Mouse (Mus musculus) hindbrain, embryonic 13.5 days (tissue): ENCODE data around the gene St7. TPM values are rescaled to one million over a fixed set of nuclear protein-coding genes. Genes with fewer than 3 reads are reported as not detected.

Experiments used
- ATAC-seq: fragments of 200-750 bp; cut with Nextera tagmentation; 2 replicates; pipeline ENCODE4 v1.8.0; 2017; ENCODE audit warnings: moderate TSS enrichment; ENCODE audit not compliant: low FRiP score
- H3K27ac ChIP-seq: fragments of 300-500 bp; sonication (generic); 2 replicates; pipeline ENCODE4 v1.5.1; 2015; ENCODE audit warnings: inconsistent platforms, mild to moderate bottlenecking, moderate library complexity
- H3K27me3 ChIP-seq: fragments of 300-500 bp; sonication (generic); 2 replicates; pipeline ENCODE4 v1.6.1; 2015; ENCODE audit warnings: mild to moderate bottlenecking, inconsistent platforms
- H3K36me3 ChIP-seq: fragments of 300-500 bp; sonication (generic); 2 replicates; pipeline ENCODE4 v1.6.1; 2015; ENCODE audit warnings: mild to moderate bottlenecking, inconsistent platforms
- H3K4me1 ChIP-seq: fragments of 300-500 bp; sonication (generic); replicated peaks from 2 replicates; pipeline ENCODE4 v1.6.1; 2015; ENCODE audit warnings: inconsistent platforms
- H3K4me2 ChIP-seq: fragments of 300-500 bp; sonication (generic); 2 replicates; pipeline ENCODE4 v1.6.1; 2015; ENCODE audit warnings: inconsistent platforms, mild to moderate bottlenecking, moderate library complexity
- H3K4me3 ChIP-seq: fragments of 300-500 bp; sonication (generic); 2 replicates; pipeline ENCODE4 v1.5.1; 2015; ENCODE audit warnings: mild to moderate bottlenecking, inconsistent platforms
- H3K9ac ChIP-seq: fragments of 300-500 bp; sonication (generic); 2 replicates; pipeline ENCODE4 v1.6.1; 2015; ENCODE audit warnings: mild to moderate bottlenecking, inconsistent platforms
- H3K9me3 ChIP-seq: fragments of 300-500 bp; sonication (generic); 2 replicates; pipeline ENCODE4 v1.6.1; 2016; ENCODE audit warnings: inconsistent platforms
- WGBS: fragments of 180-500 bp; shearing (Covaris S2); methylation state at CpG from one replicate; pipeline ENCODE4 v1.1.7; 2015; 5-methylcytosine and 5-hydroxymethylcytosine counted together
- polyA plus RNA-seq: library from polyadenylated mRNA; unstranded; fragments of >200 nt; fragmentation: Nextera tagmentation; extraction: Ambion mirVana; gene quantifications from 2 replicates; pipeline ENCODE4 v1.2.1, GENCODE M21; 2015

The St7 gene
- polyA plus RNA-seq, 1 experiment from 2014 or later, result 57.8 TPM

DNA sequence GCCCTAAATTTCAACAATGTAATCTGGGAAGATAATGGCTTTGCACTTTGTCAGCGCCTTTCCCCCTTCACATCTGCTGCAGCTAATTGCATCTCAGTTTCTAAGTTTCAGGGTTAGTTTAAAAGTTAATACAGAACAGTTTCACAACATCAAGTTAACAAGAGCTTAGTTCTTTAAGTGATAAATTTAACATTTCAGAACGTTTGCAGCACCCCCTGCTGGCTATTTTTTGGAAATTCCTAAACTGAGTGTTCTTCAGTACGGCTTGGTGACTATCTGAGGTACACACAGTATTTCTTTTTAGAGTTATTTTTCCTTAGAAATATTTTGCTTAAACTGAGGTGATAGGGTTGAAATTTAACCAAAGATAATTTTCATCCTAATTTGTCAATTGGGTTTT lies 150.0 kb downstream of the St7 start:
- whole genome bisulfite sequencing, result 40% methylated on average over 3 of the region's 3 CpGs
- Histone ChIP-seq H3K9me3 (no peaks in the 10 kb centered on the region), H3K4me3 (no peak overlapping the region), H3K36me3 (peaks cover 18% of the 10 kb centered on the region), H3K4me2 (no peak overlapping the region), H3K27ac (no peak overlapping the region), H3K4me1 (no peaks in the 10 kb centered on the region), H3K27me3 (no peaks in the 10 kb centered on the region), H3K9ac (no peak overlapping the region)
- no peak for ATAC-seq

DNA sequence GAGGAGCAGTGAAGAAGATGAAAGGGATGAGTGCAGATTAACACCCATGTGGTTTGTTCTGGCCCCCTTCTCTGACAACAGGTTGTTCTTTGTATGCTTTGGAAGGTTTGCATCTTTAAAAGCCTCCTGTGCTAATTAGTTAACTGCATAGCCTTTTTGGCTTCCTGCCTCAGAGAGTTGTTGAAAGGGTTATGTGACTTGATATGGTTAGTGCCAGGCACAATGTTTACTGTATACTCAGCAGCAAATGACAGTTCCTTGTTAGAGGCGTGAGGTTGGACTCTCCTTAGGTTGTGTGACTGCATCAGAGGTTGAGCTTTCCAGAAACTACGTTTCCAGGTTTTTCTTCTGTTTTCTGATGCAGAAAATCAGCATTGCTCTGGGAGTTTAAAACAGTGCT lies 158.6 kb downstream of the St7 start:
- H3K27me3 ChIP-seq, result no peaks in the 10 kb centered on the region
- no peak overlapping the region for H3K27ac ChIP-seq
- WGBS, result 77% methylated on average over 2 of the region's 2 CpGs
- no peak overlapping the region for H3K4me3 ChIP-seq
- peaks cover 38% of the 10 kb centered on the region for H3K36me3 ChIP-seq
- no peaks in the 10 kb centered on the region for H3K4me1 ChIP-seq
- H3K9ac ChIP-seq, result no peak overlapping the region
- no peak for ATAC-seq
- no peak overlapping the region for H3K4me2 ChIP-seq
- no peaks in the 10 kb centered on the region for H3K9me3 ChIP-seq

DNA sequence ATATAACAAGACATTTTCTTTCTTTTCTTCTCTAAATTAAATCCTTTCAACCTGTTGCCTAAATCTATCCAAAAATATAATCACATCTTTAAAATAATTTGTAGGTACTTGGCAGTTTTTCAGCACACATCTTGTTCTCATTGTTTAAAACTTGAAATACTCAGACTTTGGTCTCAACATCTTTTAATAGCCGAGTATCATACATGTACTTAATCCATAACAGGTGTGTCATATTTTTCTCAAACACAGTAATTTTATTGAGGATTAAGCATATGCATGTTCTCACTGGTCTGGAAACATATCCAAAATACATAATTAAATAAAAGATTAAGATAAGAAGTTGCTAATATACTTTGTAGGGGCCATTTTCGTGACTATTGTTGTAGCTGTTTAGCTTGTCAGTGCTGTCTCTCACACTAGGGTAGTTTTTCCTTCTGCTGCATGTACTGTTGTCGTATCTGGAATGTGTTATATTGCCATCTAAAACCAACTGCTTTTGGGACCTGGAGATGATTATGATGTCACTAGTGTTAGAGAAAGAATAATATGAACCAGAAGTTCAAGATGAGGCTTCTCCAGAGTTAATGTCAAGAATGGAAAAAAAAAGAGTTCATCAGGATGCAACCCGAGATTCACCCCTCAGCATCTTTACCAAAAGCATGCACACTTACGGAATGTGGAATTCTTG lies 161.0 kb downstream of the St7 start:
- WGBS, result 86% methylated on average over 5 of the region's 5 CpGs

DNA sequence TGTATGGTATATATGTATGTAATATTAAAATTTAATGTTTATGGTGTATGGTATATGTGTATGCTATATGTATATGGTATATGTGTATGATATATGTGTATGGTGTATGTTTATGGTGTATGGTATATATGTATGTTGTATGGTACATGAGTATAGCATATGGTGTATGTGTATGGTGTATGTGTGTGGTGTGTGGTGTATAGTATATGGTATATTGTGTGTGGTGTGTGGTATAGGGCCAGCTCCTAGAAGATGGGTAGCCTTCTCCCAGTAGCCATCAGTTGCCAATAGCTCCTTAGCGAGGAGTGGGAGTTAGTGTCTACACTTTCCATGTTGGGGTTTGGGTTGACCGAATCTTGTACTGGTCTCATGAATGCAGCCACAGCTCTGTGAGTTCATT lies 162.9 kb downstream of the St7 start:
- no peak overlapping the region for H3K9ac ChIP-seq
- H3K9me3 ChIP-seq, result no peaks in the 10 kb centered on the region
- ATAC-seq, result no peak
- no peak overlapping the region for H3K27ac ChIP-seq
- H3K27me3 ChIP-seq, result no peaks in the 10 kb centered on the region
- WGBS, result 85% methylated on average over 2 of the region's 2 CpGs
- no peak overlapping the region for H3K4me3 ChIP-seq
- H3K4me1 ChIP-seq, result no peaks in the 10 kb centered on the region
- no peak overlapping the region for H3K4me2 ChIP-seq
- peaks cover 39% of the 10 kb centered on the region for H3K36me3 ChIP-seq

More for the DNA sequence above, 161.0 kb downstream of the St7 start:
- no peak for ATAC-seq
- H3K4me3 ChIP-seq, result no peak overlapping the region
- H3K4me1 ChIP-seq, result no peaks in the 10 kb centered on the region
- H3K9ac ChIP-seq, result no peak overlapping the region
- H3K9me3 ChIP-seq, result no peaks in the 10 kb centered on the region
- no peak overlapping the region for H3K4me2 ChIP-seq
- peaks cover 38% of the 10 kb centered on the region for H3K36me3 ChIP-seq
- H3K27me3 ChIP-seq, result no peaks in the 10 kb centered on the region
- H3K27ac ChIP-seq, result no peak overlapping the region

DNA sequence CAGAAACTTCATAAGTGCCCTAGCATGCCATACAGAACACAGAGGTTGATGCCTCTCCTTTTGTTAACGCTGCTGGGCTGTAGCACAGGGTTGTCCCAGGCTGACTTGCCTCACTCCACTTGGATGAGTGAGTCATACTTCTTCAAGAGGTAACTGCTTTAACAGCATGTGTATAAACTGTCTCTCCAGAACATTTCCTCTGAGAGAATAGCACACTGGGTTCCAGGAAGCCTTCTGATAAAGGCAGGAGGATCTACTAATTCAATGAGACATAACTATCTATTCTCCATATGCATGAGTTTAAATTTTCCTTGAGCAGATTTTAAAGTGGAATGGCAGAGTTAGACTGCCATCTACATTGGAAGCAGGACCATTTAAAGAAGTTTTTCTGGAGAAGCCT lies 166.8 kb downstream of the St7 start:
- Histone ChIP-seq H3K4me2 (no peak overlapping the region), H3K4me3 (no peak overlapping the region), H3K4me1 (no peaks in the 10 kb centered on the region), H3K9ac (no peak overlapping the region), H3K27me3 (no peaks in the 10 kb centered on the region), H3K36me3 (peaks cover 49% of the 10 kb centered on the region), H3K27ac (no peak overlapping the region), H3K9me3 (no peaks in the 10 kb centered on the region)
- 91% methylated on average over 1 of the region's 1 CpGs for WGBS
- no peak for ATAC-seq

DNA sequence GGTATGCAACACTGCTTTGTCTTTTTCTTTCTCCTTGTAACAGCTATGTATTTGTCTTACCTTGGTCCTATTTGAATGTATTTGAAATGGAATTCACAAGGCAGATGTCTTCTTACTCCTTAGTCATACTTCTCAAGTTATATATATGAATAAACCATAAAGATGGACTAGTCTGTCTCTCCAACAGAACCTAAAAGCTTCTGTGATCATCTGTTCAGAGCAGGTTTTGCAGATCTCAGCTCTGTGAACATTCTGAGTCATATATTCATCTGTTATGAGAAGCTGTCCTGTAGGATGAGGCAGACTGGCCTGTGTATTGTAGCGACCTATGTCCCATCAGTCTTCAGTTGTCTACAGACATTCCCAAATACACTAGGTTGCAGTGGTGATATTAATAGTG lies 167.7 kb downstream of the St7 start:
- no peak for ATAC-seq
- Histone ChIP-seq H3K4me3 (no peak overlapping the region), H3K9ac (no peak overlapping the region), H3K27ac (no peak overlapping the region), H3K36me3 (peaks cover 44% of the 10 kb centered on the region), H3K4me1 (no peaks in the 10 kb centered on the region), H3K4me2 (no peak overlapping the region), H3K27me3 (no peaks in the 10 kb centered on the region), H3K9me3 (no peaks in the 10 kb centered on the region)
- WGBS, result 92% methylated on average over 1 of the region's 1 CpGs

DNA sequence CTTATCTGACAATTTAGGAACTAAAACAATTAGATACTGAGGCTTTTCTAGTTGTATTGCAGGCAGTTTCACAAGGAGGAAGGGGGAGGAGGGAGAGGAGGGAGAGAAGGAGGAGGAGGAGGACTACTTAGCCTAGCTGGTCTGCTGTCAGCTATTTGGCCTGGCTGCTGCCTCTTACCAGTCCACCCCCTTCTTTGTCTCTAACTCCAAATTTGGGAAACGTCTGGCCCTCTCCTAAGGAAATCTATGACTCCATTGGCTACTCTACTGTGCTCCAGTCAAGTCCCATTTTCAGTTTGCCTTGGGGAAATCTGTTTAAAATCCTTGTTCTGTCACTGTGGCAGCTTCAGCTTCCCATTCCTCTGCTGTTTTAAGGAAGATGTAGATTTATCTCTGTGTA lies 175.1 kb downstream of the St7 start:
- no peak overlapping the region for H3K27ac ChIP-seq
- no peaks in the 10 kb centered on the region for H3K27me3 ChIP-seq
- ATAC-seq, result no peak
- H3K4me2 ChIP-seq, result no peak overlapping the region
- no peaks in the 10 kb centered on the region for H3K9me3 ChIP-seq
- no peak overlapping the region for H3K4me3 ChIP-seq
- H3K36me3 ChIP-seq, result peaks cover 62% of the 10 kb centered on the region
- H3K4me1 ChIP-seq, result no peaks in the 10 kb centered on the region
- WGBS, result 63% methylated on average over 1 of the region's 1 CpGs
- H3K9ac ChIP-seq, result no peak overlapping the region

DNA sequence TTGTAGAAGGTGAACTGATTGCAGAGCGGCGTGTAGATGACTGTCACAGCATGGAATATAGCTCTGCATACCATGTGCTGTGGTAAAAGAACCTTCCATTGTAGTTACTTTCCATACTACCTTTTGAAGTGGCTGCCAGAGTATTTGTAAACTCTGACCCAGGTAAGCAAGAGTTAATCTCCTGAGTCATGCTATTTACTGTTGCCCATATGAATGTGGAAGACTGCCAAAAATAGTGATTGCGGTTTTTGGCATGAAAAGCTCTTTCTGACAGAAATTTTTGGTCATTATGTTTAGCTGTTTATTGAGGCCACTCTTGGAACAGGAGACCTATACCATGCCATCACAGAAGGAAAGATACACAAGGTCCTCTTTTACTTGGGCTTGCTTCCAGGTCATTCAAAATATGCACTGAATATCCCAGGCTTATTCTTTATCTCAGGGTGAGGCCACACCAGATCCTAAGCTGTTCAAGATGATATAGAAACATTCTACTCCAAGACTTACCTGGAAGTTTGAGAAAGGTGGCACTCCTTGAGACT lies 179.2 kb downstream of the St7 start:
- H3K27me3 ChIP-seq, result no peaks in the 10 kb centered on the region
- H3K4me3 ChIP-seq, result no peak overlapping the region
- no peak overlapping the region for H3K27ac ChIP-seq
- no peaks in the 10 kb centered on the region for H3K9me3 ChIP-seq
- peaks cover 3% of the 10 kb centered on the region; the same call in 1 of the 2 replicates for H3K4me1 ChIP-seq
- H3K4me2 ChIP-seq, result no peak overlapping the region
- no peak for ATAC-seq
- H3K36me3 ChIP-seq, result peaks cover 48% of the 10 kb centered on the region
- H3K9ac ChIP-seq, result no peak overlapping the region
- WGBS, result 87% methylated on average over 3 of the region's 3 CpGs

DNA sequence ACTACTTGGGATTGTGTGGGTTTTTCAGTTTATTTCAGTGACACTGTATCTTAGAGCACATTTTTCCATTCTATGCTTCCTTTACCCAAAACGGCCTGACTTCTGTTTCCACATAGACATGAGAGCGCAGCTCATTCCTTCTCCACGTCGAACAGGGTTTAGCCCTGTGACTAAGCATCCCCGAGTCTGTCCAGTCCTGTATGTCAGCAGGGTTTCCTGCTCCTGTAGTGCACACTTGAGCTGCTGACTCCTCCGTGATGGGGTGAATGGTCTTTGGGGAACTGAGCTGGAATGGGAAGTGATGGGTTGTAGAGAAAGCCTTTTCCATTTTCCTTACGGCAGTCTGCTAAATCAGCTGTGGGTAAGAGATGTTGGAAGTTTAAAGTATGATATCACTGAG lies 182.9 kb downstream of the St7 start:
- Histone ChIP-seq H3K9me3 (no peaks in the 10 kb centered on the region), H3K27ac (peak overlapping the region; percentile 45), H3K4me2 (no peak overlapping the region), H3K36me3 (peaks cover 21% of the 10 kb centered on the region), H3K4me1 (peaks cover 3% of the 10 kb centered on the region; the same call in 1 of the 2 replicates), H3K27me3 (no peaks in the 10 kb centered on the region), H3K4me3 (no peak overlapping the region), H3K9ac (no peak overlapping the region)
- WGBS, result 74% methylated on average over 7 of the region's 7 CpGs
- ATAC-seq, result 0 out of 2 replicates have a peak, but pooled peaks have one; percentile 45

DNA sequence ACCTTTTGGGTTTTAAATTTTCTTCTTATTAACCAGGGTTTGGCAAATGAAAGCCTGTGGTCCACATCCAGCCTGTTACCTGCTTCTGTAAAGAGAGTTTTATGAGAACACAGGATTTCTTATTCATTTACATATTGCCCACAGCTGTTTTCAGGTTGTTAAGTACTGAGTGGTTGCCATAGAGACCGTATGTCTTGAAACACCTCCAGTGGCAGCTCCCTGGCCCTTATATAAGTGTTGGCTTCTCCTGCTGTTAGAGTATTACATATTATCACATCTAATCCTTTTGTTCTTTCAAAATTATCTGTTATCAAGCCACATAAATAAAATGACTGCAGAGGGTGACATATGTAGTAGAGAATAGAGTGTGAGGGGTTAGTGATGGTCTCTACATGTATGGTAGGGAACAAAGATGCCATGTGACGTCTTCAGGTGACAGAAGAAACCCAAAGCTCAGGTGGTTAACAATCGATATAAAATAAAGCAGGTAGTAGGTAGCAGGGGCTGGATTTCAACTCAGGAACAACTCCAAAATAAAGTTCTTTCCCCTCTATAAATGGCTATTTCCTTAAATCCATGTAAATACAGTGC lies 183.4 kb downstream of the St7 start:
- peaks cover 3% of the 10 kb centered on the region; the same call in 1 of the 2 replicates for H3K4me1 ChIP-seq
- no peak overlapping the region for H3K9ac ChIP-seq
- ATAC-seq, result peak; percentile 74
- no peaks in the 10 kb centered on the region for H3K27me3 ChIP-seq
- H3K27ac ChIP-seq, result peak overlapping the region; percentile 45
- no peak overlapping the region for H3K4me2 ChIP-seq
- no peak overlapping the region for H3K4me3 ChIP-seq
- peaks cover 17% of the 10 kb centered on the region for H3K36me3 ChIP-seq
- 85% methylated on average over 3 of the region's 3 CpGs for WGBS
- H3K9me3 ChIP-seq, result no peaks in the 10 kb centered on the region

DNA sequence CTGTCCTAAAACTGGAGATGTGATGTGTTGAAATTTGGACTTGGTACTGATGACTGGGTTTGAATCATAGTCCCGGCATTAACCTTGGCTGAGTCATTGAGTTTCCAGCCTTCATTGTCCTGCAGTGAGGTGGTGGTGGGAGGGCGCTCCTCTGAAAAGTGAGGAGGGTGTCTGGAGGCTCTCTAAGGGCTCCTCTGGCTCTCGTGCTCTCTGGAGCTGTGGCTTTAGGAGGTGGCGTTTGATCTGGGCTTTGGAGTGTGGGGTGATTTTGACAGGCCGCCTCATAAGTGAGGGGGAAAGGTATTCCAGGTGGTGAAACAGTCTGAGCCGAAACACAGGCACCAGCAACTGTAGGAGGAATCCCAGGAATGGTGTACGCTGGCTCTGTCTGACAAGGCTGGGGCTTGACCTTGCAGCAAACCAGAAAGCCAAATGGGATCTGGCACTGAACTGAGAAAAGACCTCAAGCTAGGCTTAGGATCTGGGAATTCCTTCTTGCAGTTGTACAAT lies 184.0 kb downstream of the St7 start:
- ATAC-seq, result peak; percentile 10; the same call in 1 of the 2 replicates
- H3K27ac ChIP-seq, result 0 out of 2 replicates have a peak overlapping the region, but pooled peaks have one; percentile 18
- no peak overlapping the region for H3K4me2 ChIP-seq
- H3K4me1 ChIP-seq, result peaks cover 3% of the 10 kb centered on the region; the same call in 1 of the 2 replicates
- 85% methylated on average over 7 of the region's 7 CpGs for WGBS
- no peak overlapping the region for H3K9ac ChIP-seq
- no peaks in the 10 kb centered on the region for H3K9me3 ChIP-seq
- H3K27me3 ChIP-seq, result no peaks in the 10 kb centered on the region
- H3K36me3 ChIP-seq, result peaks cover 11% of the 10 kb centered on the region
- H3K4me3 ChIP-seq, result no peak overlapping the region

DNA sequence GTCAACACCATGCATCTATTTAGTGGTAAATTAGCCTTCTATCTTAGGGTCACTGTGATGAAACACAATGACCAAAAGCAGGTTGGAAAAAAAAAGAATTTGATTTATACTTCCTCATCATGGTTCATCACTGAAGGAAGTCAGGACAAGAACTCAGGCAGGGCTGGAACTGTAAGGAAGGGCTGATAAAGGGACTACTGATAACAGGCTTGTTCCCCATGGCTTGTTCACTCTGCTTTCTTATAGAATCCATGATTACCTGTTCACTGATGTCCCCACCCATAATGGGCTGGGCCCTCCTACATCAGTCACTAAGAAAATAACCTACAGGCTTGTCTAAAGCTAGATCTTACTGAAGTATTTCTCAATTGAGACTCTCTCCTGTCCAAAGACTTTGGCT lies 190.2 kb downstream of the St7 start:
- Histone ChIP-seq H3K27ac (no peak overlapping the region), H3K9me3 (no peaks in the 10 kb centered on the region), H3K4me2 (no peak overlapping the region), H3K9ac (no peak overlapping the region), H3K36me3 (peaks cover 28% of the 10 kb centered on the region), H3K4me3 (no peak overlapping the region), H3K27me3 (no peaks in the 10 kb centered on the region), H3K4me1 (no peaks in the 10 kb centered on the region)
- ATAC-seq, result no peak

DNA sequence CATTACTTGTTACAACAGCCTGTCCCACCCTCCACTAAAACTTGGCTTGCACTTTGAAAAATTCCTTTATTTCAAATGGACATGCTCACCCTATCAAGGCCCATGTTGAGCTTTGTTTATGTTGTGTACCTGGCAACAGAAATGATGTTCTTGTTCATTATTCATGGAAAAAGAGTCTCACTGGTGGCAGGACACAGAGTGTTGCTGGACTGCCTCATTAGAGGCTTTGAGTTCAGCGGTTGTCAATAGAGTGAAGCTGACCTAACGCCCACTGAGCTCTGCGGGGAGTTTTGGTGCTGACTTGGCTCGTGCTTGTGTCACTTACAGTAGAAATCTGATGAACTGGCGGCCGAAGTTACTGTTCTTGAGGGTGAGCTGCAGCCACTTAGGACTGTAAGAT lies 195.0 kb downstream of the St7 start:
- Histone ChIP-seq H3K4me3 (no peak overlapping the region), H3K9ac (no peak overlapping the region), H3K4me1 (no peaks in the 10 kb centered on the region), H3K4me2 (no peak overlapping the region), H3K27ac (no peak overlapping the region), H3K9me3 (no peaks in the 10 kb centered on the region), H3K27me3 (no peaks in the 10 kb centered on the region), H3K36me3 (peaks cover 34% of the 10 kb centered on the region)
- ATAC-seq, result no peak
- 83% methylated on average over 6 of the region's 6 CpGs for WGBS
